Mouse (Mus musculus) heart, embryonic 16.5 days (tissue): ENCODE data around the gene Dkk3. TPM values are rescaled to one million over a fixed set of nuclear protein-coding genes. Genes with fewer than 3 reads are reported as not detected.

Experiments
- ATAC-seq: fragments of 200-750 bp; cut with Nextera tagmentation; replicated peaks from 2 replicates; pipeline ENCODE4 v1.8.0; 2017; ENCODE audit warnings: moderate number of reproducible peaks; ENCODE audit not compliant: insufficient read depth, low FRiP score; ENCODE audit errors: extremely low read depth
- H3K27ac ChIP-seq: fragments of 300-500 bp; sonication (generic); 2 replicates; pipeline ENCODE4 v1.5.1; 2014; ENCODE audit warnings: mild to moderate bottlenecking, low read length, control low read depth, moderate library complexity
- H3K27me3 ChIP-seq: fragments of 300-500 bp; sonication (generic); 2 replicates; pipeline ENCODE4 v1.6.1; 2014; ENCODE audit warnings: low read length, mixed read lengths; ENCODE audit not compliant: control insufficient read depth, insufficient read depth
- H3K36me3 ChIP-seq: fragments of 300-500 bp; sonication (generic); 2 replicates; pipeline ENCODE4 v1.6.1; 2014; ENCODE audit not compliant: control insufficient read depth, insufficient read depth
- H3K4me1 ChIP-seq: fragments of 300-500 bp; sonication (generic); 2 replicates; pipeline ENCODE4 v1.6.1; 2014; ENCODE audit warnings: low read length, mixed read lengths; ENCODE audit not compliant: control insufficient read depth, insufficient read depth
- H3K4me2 ChIP-seq: fragments of 300-500 bp; sonication (generic); 2 replicates; pipeline ENCODE4 v1.6.1; 2014; ENCODE audit warnings: low read depth, mild to moderate bottlenecking, control low read depth, low read length
- H3K4me3 ChIP-seq: fragments of 300-500 bp; sonication (generic); 2 replicates; pipeline ENCODE4 v1.5.1; 2014; ENCODE audit warnings: mild to moderate bottlenecking, control low read depth, low read length
- H3K9ac ChIP-seq: fragments of 300-500 bp; sonication (generic); 2 replicates; pipeline ENCODE4 v1.6.1; 2014; ENCODE audit warnings: low read length, control low read depth
- H3K9me3 ChIP-seq: fragments of 300-500 bp; sonication (generic); replicated peaks from 2 replicates; pipeline ENCODE4 v1.6.1; 2016; ENCODE audit warnings: low read length; ENCODE audit not compliant: control insufficient read depth
- WGBS: fragments of 180-500 bp; shearing (Covaris S2); extraction: QIAGEN DNeasy Blood & Tissue Kit; methylation state at CpG from one replicate; pipeline ENCODE4 v1.1.7; 2014; 5-methylcytosine and 5-hydroxymethylcytosine counted together
- polyA plus RNA-seq: library from polyadenylated mRNA; unstranded; fragments of >200 nt; fragmentation: Nextera tagmentation; extraction: Ambion mirVana; gene quantifications from 2 replicates; pipeline ENCODE4 v1.2.1, GENCODE M21; 2015

Gene Dkk3
- polyA plus RNA-seq = 73.8 and 91.0 TPM in 2 replicates

GRCm38 (mm10) chr7:112158942-112159341, at the start of gene Dkk3:
TSS of gene Dkk3 (minus strand) at chr7:112159057.
- WGBS = 7% methylated on average over 20 of the region's 21 CpGs
- Histone ChIP-seq H3K27ac (peak within 1 kb of the TSS; percentile 51), H3K4me3 (peak within 1 kb of the TSS; percentile 66), H3K36me3 (no peaks in the 10 kb centered on the region), H3K4me2 (peak within 1 kb of the TSS; percentile 82), H3K4me1 (peaks cover 13% of the 10 kb centered on the region), H3K9ac (peak within 1 kb of the TSS; percentile 77), H3K27me3 (0 out of 2 replicates have a peak, but pooled peaks cover 2% of the 10 kb centered on the region), H3K9me3 (no peaks in the 10 kb centered on the region)
- peak; percentile 38; the same call in 1 of the 2 replicates for ATAC-seq

GRCm38 (mm10) chr7:112207717-112208116, 48.9 kb upstream of the Dkk3 start:
- H3K4me1 ChIP-seq = peaks cover 29% of the 10 kb centered on the region
- no peaks in the 10 kb centered on the region for H3K27me3 ChIP-seq
- H3K4me3 ChIP-seq = no peak overlapping the region
- no peak for ATAC-seq
- H3K27ac ChIP-seq = no peak overlapping the region
- 0 out of 2 replicates have a peak, but pooled peaks cover 4% of the 10 kb centered on the region for H3K9me3 ChIP-seq
- 91% methylated on average over 6 of the region's 6 CpGs for WGBS
- no peak overlapping the region for H3K9ac ChIP-seq
- no peak overlapping the region for H3K4me2 ChIP-seq
- no peaks in the 10 kb centered on the region for H3K36me3 ChIP-seq

GRCm38 (mm10) chr7:112205513-112205912, 46.7 kb upstream of the Dkk3 start:
- H3K27me3 ChIP-seq = no peaks in the 10 kb centered on the region
- 93% methylated on average over 6 of the region's 6 CpGs for WGBS
- no peak overlapping the region for H3K9ac ChIP-seq
- peak overlapping the region; percentile 89; the same call in 1 of the 2 replicates for H3K27ac ChIP-seq
- no peak for ATAC-seq
- no peak overlapping the region for H3K4me2 ChIP-seq
- H3K4me1 ChIP-seq = peaks cover 28% of the 10 kb centered on the region
- no peak overlapping the region for H3K4me3 ChIP-seq
- 0 out of 2 replicates have a peak, but pooled peaks cover 4% of the 10 kb centered on the region for H3K9me3 ChIP-seq
- H3K36me3 ChIP-seq = no peaks in the 10 kb centered on the region

GRCm38 (mm10) chr7:112204380-112204963, 45.6 kb upstream of the Dkk3 start:
- H3K27ac ChIP-seq = peak overlapping the region; percentile 89
- 0 out of 2 replicates have a peak, but pooled peaks cover 4% of the 10 kb centered on the region for H3K9me3 ChIP-seq
- no peak overlapping the region for H3K9ac ChIP-seq
- H3K4me1 ChIP-seq = peaks cover 25% of the 10 kb centered on the region
- H3K4me2 ChIP-seq = peak overlapping the region; percentile 29; the same call in 1 of the 2 replicates
- no peaks in the 10 kb centered on the region for H3K27me3 ChIP-seq
- no peaks in the 10 kb centered on the region for H3K36me3 ChIP-seq
- no peak overlapping the region for H3K4me3 ChIP-seq
- ATAC-seq = peak; percentile 38; the same call in 1 of the 2 replicates
- WGBS = 20% methylated on average over 6 of the region's 6 CpGs

GRCm38 (mm10) chr7:112203937-112204336, 45.1 kb upstream of the Dkk3 start:
- Histone ChIP-seq H3K27me3 (no peaks in the 10 kb centered on the region), H3K4me2 (no peak overlapping the region), H3K36me3 (no peaks in the 10 kb centered on the region), H3K9me3 (0 out of 2 replicates have a peak, but pooled peaks cover 4% of the 10 kb centered on the region), H3K4me3 (no peak overlapping the region), H3K27ac (peak overlapping the region; percentile 89), H3K9ac (no peak overlapping the region), H3K4me1 (peaks cover 23% of the 10 kb centered on the region)
- 60% methylated on average over 5 of the region's 5 CpGs for WGBS
- no peak for ATAC-seq

- no peak overlapping the region for H3K27ac ChIP-seq
- peaks cover 16% of the 10 kb centered on the region for H3K4me1 ChIP-seq
- no peak overlapping the region for H3K4me2 ChIP-seq
- 0 out of 2 replicates have a peak, but pooled peaks cover 4% of the 10 kb centered on the region for H3K9me3 ChIP-seq
- no peak for ATAC-seq
- H3K36me3 ChIP-seq = no peaks in the 10 kb centered on the region
- H3K4me3 ChIP-seq = no peak overlapping the region
- WGBS = 67% methylated on average over 5 of the region's 5 CpGs
- H3K27me3 ChIP-seq = no peaks in the 10 kb centered on the region
- no peak overlapping the region for H3K9ac ChIP-seq
Measured at GRCm38 (mm10) chr7:112202843-112203242, 44.0 kb upstream of the Dkk3 start.

GRCm38 (mm10) chr7:112202194-112202593, 43.3 kb upstream of the Dkk3 start:
- Histone ChIP-seq H3K9ac (no peak overlapping the region), H3K9me3 (0 out of 2 replicates have a peak, but pooled peaks cover 4% of the 10 kb centered on the region), H3K36me3 (no peaks in the 10 kb centered on the region), H3K27ac (no peak overlapping the region), H3K4me2 (no peak overlapping the region), H3K4me3 (no peak overlapping the region), H3K27me3 (no peaks in the 10 kb centered on the region), H3K4me1 (peaks cover 16% of the 10 kb centered on the region)
- WGBS = 49% methylated on average over 4 of the region's 4 CpGs
- no peak for ATAC-seq

- Histone ChIP-seq H3K4me2 (no peak overlapping the region), H3K9me3 (no peaks in the 10 kb centered on the region), H3K9ac (no peak overlapping the region), H3K36me3 (no peaks in the 10 kb centered on the region), H3K27ac (no peak overlapping the region), H3K4me1 (peaks cover 16% of the 10 kb centered on the region), H3K27me3 (no peaks in the 10 kb centered on the region), H3K4me3 (no peak overlapping the region)
- no peak for ATAC-seq
- WGBS = 60% methylated on average over 4 of the region's 4 CpGs
Measured at GRCm38 (mm10) chr7:112200761-112201160, 41.9 kb upstream of the Dkk3 start.

GRCm38 (mm10) chr7:112199343-112199742, 40.5 kb upstream of the Dkk3 start:
- no peak for ATAC-seq
- 79% methylated on average over 3 of the region's 3 CpGs for WGBS
- H3K36me3 ChIP-seq = no peaks in the 10 kb centered on the region

More at GRCm38 (mm10) chr7:112199343-112199742, 40.5 kb upstream of the Dkk3 start:
- Histone ChIP-seq H3K9me3 (no peaks in the 10 kb centered on the region), H3K4me3 (no peak overlapping the region), H3K9ac (no peak overlapping the region), H3K27me3 (no peaks in the 10 kb centered on the region), H3K27ac (no peak overlapping the region), H3K4me1 (peaks cover 7% of the 10 kb centered on the region), H3K4me2 (no peak overlapping the region)
